ENCODE assay signal across 13 mouse cellular contexts in genomic region chr15:44035900-44036299, GRCm38 (mm10).
DNase-seq lines count a peak whose midpoint lies in the region; ATAC-seq and TF ChIP-seq lines count a peak whose summit lies in the region.
"Had no signal": no experiment of that assay in that cellular context is flagged by ENCODE, and none has a peak within 500 bp of the region (broad histone marks: within the 10 kb centered on the region; RNA-seq: fewer than 3 reads in every experiment).

No protein-coding gene starts in this region.

- ATAC-seq in midbrain, embryonic 13.5 days = 0 out of 2 replicates have a peak, but pooled peaks have one; percentile 58

- DNase-seq in cerebellum, postnatal 14 days = peak; percentile 9 to 34
- no peak for DNase-seq in cerebellum, adult 9-11 months
- DNase-seq in kidney, adult 2 months = peak; percentile 25
- no peak for DNase-seq in kidney, postnatal 25 days
- peak; percentile 13 for DNase-seq in Muller cell, postnatal 12 days (ENCODE audit: inconsistent ontology term)
- no peak for DNase-seq in testis, postnatal 10 days (ENCODE audit: low spot score)
- DNase-seq in spleen, postnatal 10 days (ENCODE audit: low spot score in 2 of 2) = no peak
- DNase-seq: cerebellum, postnatal 36 days; gastrocnemius, postnatal 14 days; kidney, adult 11 months; lung, adult 2 months; thymus, postnatal 25 days had no signal

- H3K4me1 ChIP-seq in kidney, adult 2 months (ENCODE audit: control insufficient read depth, insufficient read depth, low read length) = no peaks in the 10 kb centered on the region
- H3K4me1 ChIP-seq in midbrain, embryonic 13.5 days (replicated peaks) = no peaks in the 10 kb centered on the region

- no peaks in the 10 kb centered on the region for H3K36me3 ChIP-seq in kidney, adult 2 months (ENCODE audit: control insufficient read depth, insufficient read depth, low read length)
- no peaks in the 10 kb centered on the region for H3K36me3 ChIP-seq in midbrain, embryonic 13.5 days

- H3K9me3 ChIP-seq in midbrain, embryonic 13.5 days = no peaks in the 10 kb centered on the region

- no peak overlapping the region for H3K4me3 ChIP-seq in kidney, adult 2 months (ENCODE audit: insufficient read depth, low read depth, low read length)
- no peak overlapping the region for H3K4me3 ChIP-seq in midbrain, embryonic 13.5 days (replicated peaks)

- no peak for TF ChIP-seq POLR2A in kidney, adult 2 months (IDR thresholded peaks at IDR 0.05; ENCODE audit: low read depth, low read length)

- no peak overlapping the region for H3K4me2 ChIP-seq in midbrain, embryonic 13.5 days (replicated peaks)

- H3K27ac ChIP-seq in kidney, adult 2 months (ENCODE audit: insufficient read depth, low read depth, low read length) = no peak overlapping the region
- H3K27ac ChIP-seq in midbrain, embryonic 13.5 days = no peak overlapping the region

- no peaks in the 10 kb centered on the region for H3K27me3 ChIP-seq in kidney, adult 2 months (replicated peaks; ENCODE audit: control insufficient read depth, insufficient read depth, low read length)
- H3K27me3 ChIP-seq in midbrain, embryonic 13.5 days = no peaks in the 10 kb centered on the region

- no peak for TF ChIP-seq CTCF in kidney, adult 2 months (conservative IDR thresholded peaks at IDR 0.05; ENCODE audit: insufficient read depth, insufficient read length, low read depth, low read length)

- no peak overlapping the region for H3K9ac ChIP-seq in midbrain, embryonic 13.5 days (replicated peaks)

Comparison
In these comparisons a context has a peak if more than half of its experiments do, and no peak if none do; other contexts are left out.
1. DNase-seq: peak in cerebellum, postnatal 14 days (2 of 2), kidney, adult 2 months (single experiment) and Muller cell, postnatal 12 days (single experiment); none in cerebellum, adult 9-11 months (single experiment), kidney, postnatal 25 days (0 of 2), testis, postnatal 10 days (single experiment) and spleen, postnatal 10 days (0 of 2).